ENCODE assay signal across 15 mouse cellular contexts in the genomic region with DNA sequence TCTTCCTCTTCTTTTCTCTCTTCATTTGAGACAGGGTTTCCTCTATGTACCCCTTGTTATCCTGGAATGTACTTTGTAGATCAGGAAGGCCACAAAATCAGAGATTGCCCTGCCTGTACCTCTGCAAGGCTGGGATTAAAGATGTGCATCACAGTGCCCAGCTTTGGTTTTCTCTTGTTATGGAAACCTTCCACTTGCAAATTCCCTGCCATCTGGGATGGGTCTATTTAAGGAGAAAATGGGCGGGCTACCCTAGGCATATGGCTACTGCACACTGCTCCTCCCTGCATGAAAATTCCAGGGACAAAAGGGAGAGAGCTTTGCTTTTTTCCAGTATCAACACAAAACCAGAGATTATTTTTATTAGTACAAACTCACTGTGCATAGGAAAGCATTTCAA.
DNase-seq lines count a peak whose midpoint lies in the region; ATAC-seq and TF ChIP-seq lines count a peak whose summit lies in the region.
"Had no signal": no experiment of that assay in that cellular context is flagged by ENCODE, and none has a peak within 500 bp of the region (broad histone marks: within the 10 kb centered on the region; RNA-seq: fewer than 3 reads in every experiment).

No protein-coding gene starts in this region.

- H3K27me3 ChIP-seq in forebrain, postnatal 0 days (ENCODE audit: insufficient read depth, low read length) = no peaks in the 10 kb centered on the region
- H3K27me3 ChIP-seq in forebrain, embryonic 13.5 days = no peaks in the 10 kb centered on the region
- H3K27me3 ChIP-seq: hindbrain, embryonic 12.5 days; midbrain, embryonic 12.5 days had no signal

- H3K27ac ChIP-seq in forebrain, postnatal 0 days (ENCODE audit: low read depth, low read length) = no peak overlapping the region
- H3K27ac ChIP-seq in forebrain, embryonic 13.5 days = no peak overlapping the region
- H3K27ac ChIP-seq: hindbrain, embryonic 12.5 days; liver, embryonic 14.5 days; midbrain, embryonic 12.5 days had no signal

- TF ChIP-seq CTCF in forebrain, postnatal 0 days (IDR thresholded peaks at IDR 0.05; ENCODE audit: low read depth) = no peak

- DNase-seq in forebrain, postnatal 0 days = peak; percentile 38
- peak; percentile 46 for DNase-seq in ZHBTc4 (ENCODE audit: low read depth, low spot score)
- peak; percentile 67 to 69 for DNase-seq in cerebellum, postnatal 10 days
- peak; percentile 29 to 44 for DNase-seq in left cerebral cortex, postnatal 36 days (ENCODE audit: low spot score in 2 of 2)
- no peak for DNase-seq in spleen, adult 18-20 months
- DNase-seq in thymus, adult 18-20 months = no peak
- DNase-seq: B cell, adult 2 months; gastrocnemius, postnatal 36 days; kidney, adult 11 months; lung, postnatal 14 days had no signal

- H3K9me3 ChIP-seq in forebrain, postnatal 0 days (ENCODE audit: low read length) = no peaks in the 10 kb centered on the region
- H3K9me3 ChIP-seq in forebrain, embryonic 13.5 days (replicated peaks) = no peaks in the 10 kb centered on the region
- H3K9me3 ChIP-seq: hindbrain, embryonic 12.5 days; midbrain, embryonic 12.5 days had no signal

- H3K4me1 ChIP-seq in forebrain, postnatal 0 days (ENCODE audit: insufficient read depth) = no peaks in the 10 kb centered on the region
- no peaks in the 10 kb centered on the region for H3K4me1 ChIP-seq in forebrain, embryonic 13.5 days

- WGBS in forebrain, postnatal 0 days = 58% methylated on average over 1 of the region's 1 CpGs
- 68% methylated on average over 1 of the region's 1 CpGs for WGBS in forebrain, embryonic 13.5 days

- ATAC-seq in forebrain, postnatal 0 days = peak; percentile 58
- ATAC-seq in forebrain, embryonic 13.5 days = no peak
- no peak for ATAC-seq in erythroblast, adult 5-6 weeks (replicated peaks; ENCODE audit: low FRiP score, poor library complexity, severe bottlenecking)

- H3K9ac ChIP-seq in forebrain, postnatal 0 days = no peak overlapping the region
- no peak overlapping the region for H3K9ac ChIP-seq in forebrain, embryonic 13.5 days
- H3K9ac ChIP-seq: hindbrain, embryonic 12.5 days; liver, embryonic 14.5 days; midbrain, embryonic 12.5 days had no signal

- intact Hi-C loops in left cerebral cortex, postnatal 36 days (cut with DNase I) = no loop called here

- no peak overlapping the region for H3K4me2 ChIP-seq in forebrain, postnatal 0 days (ENCODE audit: low read depth)
- no peak overlapping the region for H3K4me2 ChIP-seq in forebrain, embryonic 13.5 days
- H3K4me2 ChIP-seq: hindbrain, embryonic 12.5 days; midbrain, embryonic 12.5 days had no signal

- H3K4me3 ChIP-seq in forebrain, postnatal 0 days (ENCODE audit: low read depth, low read length) = no peak overlapping the region
- H3K4me3 ChIP-seq in forebrain, embryonic 13.5 days = no peak overlapping the region
- H3K4me3 ChIP-seq: hindbrain, embryonic 12.5 days; midbrain, embryonic 12.5 days had no signal

- no peaks in the 10 kb centered on the region for H3K36me3 ChIP-seq in forebrain, postnatal 0 days (ENCODE audit: insufficient read depth)
- H3K36me3 ChIP-seq in forebrain, embryonic 13.5 days (ENCODE audit: poor library complexity, severe bottlenecking) = no peaks in the 10 kb centered on the region
- H3K36me3 ChIP-seq: hindbrain, embryonic 12.5 days; midbrain, embryonic 12.5 days had no signal

Comparison
In these comparisons a context has a peak if more than half of its experiments do, and no peak if none do; other contexts are left out.
1. DNase-seq: peak in forebrain, postnatal 0 days (single experiment), ZHBTc4 (single experiment), cerebellum, postnatal 10 days (2 of 2) and left cerebral cortex, postnatal 36 days (2 of 2); none in spleen, adult 18-20 months (0 of 2) and thymus, adult 18-20 months (0 of 2).